In genomic region chr12:86779206-86779989, GRCm38 (mm10) we compare ENCODE assay signal across 10 mouse cellular contexts. TPM values are rescaled to one million over a fixed set of nuclear protein-coding genes. Genes with fewer than 3 reads are reported as not detected.
A peak's percentile ranks its signal among the peaks of the same experiment; 100 is the strongest.
DNase-seq lines count a peak whose midpoint lies in the region; ATAC-seq and TF ChIP-seq lines count a peak whose summit lies in the region.
"Had no signal": no experiment of that assay in that cellular context is flagged by ENCODE, and none has a peak within 500 bp of the region (broad histone marks: within the 10 kb centered on the region; RNA-seq: fewer than 3 reads in every experiment).

No protein-coding gene starts in this region.

- no peaks in the 10 kb centered on the region for H3K36me3 ChIP-seq in heart, embryonic 10.5 days
- no peaks in the 10 kb centered on the region for H3K36me3 ChIP-seq in heart, embryonic 16.5 days (ENCODE audit: control insufficient read depth, insufficient read depth)
- H3K36me3 ChIP-seq: heart, embryonic 13.5 days had no signal

- no peak for TF ChIP-seq POLR2A in olfactory bulb, adult 2 months (IDR thresholded peaks at IDR 0.05; ENCODE audit: insufficient read depth, low read depth, low read length)

- ATAC-seq in heart, embryonic 16.5 days (replicated peaks; ENCODE audit: extremely low read depth, insufficient read depth, low FRiP score), result 0 out of 2 replicates have a peak, but pooled peaks have one; percentile 30

- H3K4me2 ChIP-seq in heart, embryonic 16.5 days (ENCODE audit: low read depth, low read length), result no peak overlapping the region
- H3K4me2 ChIP-seq: heart, embryonic 13.5 days had no signal

- peak; percentile 48; the same call in 1 of the 2 replicates for TF ChIP-seq CTCF in olfactory bulb, adult 2 months (IDR thresholded peaks at IDR 0.05; ENCODE audit: insufficient read depth, low read depth, low read length)

- no peaks in the 10 kb centered on the region for H3K27me3 ChIP-seq in heart, embryonic 10.5 days (ENCODE audit: insufficient read depth, poor library complexity, severe bottlenecking)
- H3K27me3 ChIP-seq in heart, embryonic 16.5 days (ENCODE audit: control insufficient read depth, insufficient read depth, low read length), result no peaks in the 10 kb centered on the region
- H3K27me3 ChIP-seq: heart, embryonic 13.5 days had no signal

- H3K4me3 ChIP-seq in heart, embryonic 10.5 days, result no peak overlapping the region
- no peak overlapping the region for H3K4me3 ChIP-seq in heart, embryonic 16.5 days (ENCODE audit: low read length)
- H3K4me3 ChIP-seq in olfactory bulb, adult 2 months (ENCODE audit: insufficient read depth, low read depth, low read length), result no peak overlapping the region
- H3K4me3 ChIP-seq: heart, embryonic 13.5 days had no signal

- H3K27ac ChIP-seq in heart, embryonic 10.5 days, result no peak overlapping the region
- H3K27ac ChIP-seq in heart, embryonic 16.5 days (ENCODE audit: low read length), result no peak overlapping the region
- no peak overlapping the region for H3K27ac ChIP-seq in olfactory bulb, adult 2 months (ENCODE audit: insufficient read depth, low read depth, low read length)
- H3K27ac ChIP-seq: heart, embryonic 13.5 days had no signal

- WGBS in heart, embryonic 10.5 days, result 63% methylated on average over 11 of the region's 11 CpGs
- WGBS in heart, embryonic 16.5 days, result 64% methylated on average over 11 of the region's 11 CpGs
- 48% methylated on average over 11 of the region's 11 CpGs for WGBS in olfactory bulb, adult 2 months

- no peak overlapping the region for H3K9ac ChIP-seq in heart, embryonic 16.5 days (ENCODE audit: low read length)
- H3K9ac ChIP-seq: heart, embryonic 13.5 days had no signal

- DNase-seq in heart, adult 18-20 months, result peak; percentile 66 to 78
- no peak for DNase-seq in heart, embryonic 10.5 days (ENCODE audit: low spot score)
- DNase-seq in thymus, postnatal 0 days (ENCODE audit: low spot score), result peak; percentile 60
- no peak for DNase-seq in thymus, adult 18-20 months
- DNase-seq in cerebellum, adult 18-20 months, result no peak
- DNase-seq in cerebellum, adult 9-11 months, result no peak

- H3K9me3 ChIP-seq in heart, embryonic 10.5 days, result no peaks in the 10 kb centered on the region
- H3K9me3 ChIP-seq in heart, embryonic 16.5 days (replicated peaks; ENCODE audit: control insufficient read depth, low read length), result no peaks in the 10 kb centered on the region
- H3K9me3 ChIP-seq: heart, embryonic 13.5 days had no signal

- H3K4me1 ChIP-seq in heart, embryonic 10.5 days, result peaks cover 22% of the 10 kb centered on the region
- peaks cover 23% of the 10 kb centered on the region for H3K4me1 ChIP-seq in heart, embryonic 16.5 days (ENCODE audit: control insufficient read depth, insufficient read depth, low read length)
- H3K4me1 ChIP-seq in olfactory bulb, adult 2 months (ENCODE audit: control insufficient read depth, insufficient read depth, low read length), result peaks cover 16% of the 10 kb centered on the region

RNA-seq across cellular contexts. Expression of gene Lrrc74a, which starts 45.2 kb away (rescaled TPM):
- not detected for total RNA-seq in heart, adult 18-20 months (2021)
- not detected in 2 replicates for polyA plus RNA-seq in heart, embryonic 10.5 days (2016; fragmentation: Nextera tagmentation; extraction: Ambion mirVana)
- polyA plus RNA-seq in thymus, postnatal 0 days (2015; fragmentation: Nextera tagmentation; extraction: Ambion mirVana), result 0.09 TPM in 1 of 2 replicates, not detected in the other
- not detected in 2 replicates for polyA plus RNA-seq in heart, embryonic 16.5 days (2015; fragmentation: Nextera tagmentation; extraction: Ambion mirVana)
- not detected in 2 replicates for polyA plus RNA-seq in olfactory bulb, adult 2 months (2012; ENCODE audit: insufficient read depth, insufficient read length, low replicate concordance, missing spikeins)
- polyA plus RNA-seq: heart, embryonic 13.5 days; neural tube, embryonic 11.5 days had no signal

RNA-seq across cellular contexts. Expression of gene Angel1, which starts 53.1 kb away (rescaled TPM):
- 1 to 10 TPM; 3.0 to 3.2 TPM for total RNA-seq in heart, adult 18-20 months (2021)
- polyA plus RNA-seq in heart, embryonic 10.5 days (2016; fragmentation: Nextera tagmentation; extraction: Ambion mirVana), result 11.4 and 12.1 TPM in 2 replicates
- polyA plus RNA-seq in thymus, postnatal 0 days (2015; fragmentation: Nextera tagmentation; extraction: Ambion mirVana), result 3.4 and 3.7 TPM in 2 replicates
- polyA plus RNA-seq in heart, embryonic 16.5 days (2015; fragmentation: Nextera tagmentation; extraction: Ambion mirVana), result 7.9 and 9.4 TPM in 2 replicates
- not detected in 2 replicates for polyA plus RNA-seq in olfactory bulb, adult 2 months (2012; ENCODE audit: insufficient read depth, insufficient read length, low replicate concordance, missing spikeins)

Comparison
In these comparisons a context has a peak if more than half of its experiments do, and no peak if none do; other contexts are left out.
1. DNase-seq: peak in heart, adult 18-20 months (2 of 2) and thymus, postnatal 0 days (single experiment); none in heart, embryonic 10.5 days (single experiment), thymus, adult 18-20 months (0 of 2), cerebellum, adult 18-20 months (0 of 2) and cerebellum, adult 9-11 months (single experiment).